Mouse (Mus musculus) heart, adult 2 months (tissue): ENCODE data around the gene Pdgfc.

Experiments
- CTCF ChIP-seq: fragments of 200-600 bp; IDR thresholded peaks from 2 replicates; pipeline ENCODE4 v1.8.1; 2022; ENCODE audit warnings: antibody characterized with exemption, mild to moderate bottlenecking, moderate library complexity
- EP300 ChIP-seq: fragments of 200-500 bp; IDR thresholded peaks from 2 replicates; pipeline ENCODE4 v1.6.1; 2011; ENCODE audit warnings: low read depth, low read length, control low read depth; ENCODE audit not compliant: insufficient read depth
- POLR2A ChIP-seq: fragments of 200-500 bp; IDR thresholded peaks from 2 replicates; pipeline ENCODE4 v1.6.1; 2011; ENCODE audit warnings: mild to moderate bottlenecking, low read depth, low read length, control low read depth; ENCODE audit not compliant: insufficient read depth

- TF ChIP-seq CTCF: no peak
- TF ChIP-seq POLR2A: no peak
- no peak for TF ChIP-seq EP300
These were observed 7.9 kb upstream of the Pdgfc start for GRCm38 (mm10) chr3:81028361-81028760.
